Mouse (Mus musculus) limb, embryonic 10.5 days (tissue): ENCODE data around the gene Ccnd3. TPM values are rescaled to one million over a fixed set of nuclear protein-coding genes. Genes with fewer than 3 reads are reported as not detected.

Experiments used
- DNase-seq: peaks from one replicate; pipeline ENCODE4 v3.0.0-alpha.2; 2017; ENCODE audit warnings: low spot score
- H3K27ac ChIP-seq: fragments of 300-500 bp; sonication (generic); 2 replicates; pipeline ENCODE4 v1.5.1; 2016; ENCODE audit warnings: mild to moderate bottlenecking
- H3K27me3 ChIP-seq: fragments of 300-500 bp; sonication (generic); 2 replicates; pipeline ENCODE4 v1.6.1; 2016; ENCODE audit warnings: low read depth, mild to moderate bottlenecking; ENCODE audit not compliant: poor library complexity, severe bottlenecking
- H3K36me3 ChIP-seq: fragments of 300-500 bp; sonication (generic); 2 replicates; pipeline ENCODE4 v1.6.1; 2016; ENCODE audit warnings: mild to moderate bottlenecking, moderate library complexity
- H3K4me1 ChIP-seq: fragments of 300-500 bp; sonication (generic); 2 replicates; pipeline ENCODE4 v1.6.1; 2016
- H3K4me3 ChIP-seq: fragments of 300-500 bp; sonication (generic); 2 replicates; pipeline ENCODE4 v1.5.1; 2016; ENCODE audit warnings: mild to moderate bottlenecking, moderate library complexity
- H3K9me3 ChIP-seq: fragments of 300-500 bp; sonication (generic); replicated peaks from 2 replicates; pipeline ENCODE4 v1.6.1; 2016; ENCODE audit warnings: mild to moderate bottlenecking
- WGBS: fragments of 180-500 bp; shearing (Covaris S2); methylation state at CpG from one replicate; pipeline ENCODE4 v1.1.7; 2016; 5-methylcytosine and 5-hydroxymethylcytosine counted together
- polyA plus RNA-seq: library from polyadenylated mRNA; unstranded; fragments of >200 nt; fragmentation: Nextera tagmentation; extraction: Ambion mirVana; gene quantifications from 2 replicates; pipeline ENCODE4 v1.2.1, GENCODE M21; 2016

Gene Ccnd3
- polyA plus RNA-seq, 1 experiment from 2014 or later = 405 TPM

DNA sequence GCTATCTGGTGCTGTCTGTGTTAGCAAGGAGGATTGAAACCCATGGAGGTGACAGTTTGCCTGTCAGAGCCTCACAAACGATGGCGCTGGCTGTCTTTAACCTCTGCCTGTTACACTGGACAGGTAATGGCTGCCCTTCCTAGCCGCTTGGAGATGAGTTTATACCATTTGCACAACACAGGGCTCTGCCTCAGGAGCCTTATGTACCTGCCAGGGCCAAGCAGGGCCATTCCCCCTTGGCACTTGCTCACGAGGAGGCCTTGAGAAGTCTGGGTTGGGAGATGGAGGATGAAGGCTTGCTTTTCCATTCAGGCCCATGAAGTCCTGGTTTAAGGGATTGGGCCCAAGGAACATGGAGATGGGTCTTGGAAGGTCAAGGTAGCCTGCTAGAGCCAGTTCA lies 35.2 kb upstream of the Ccnd3 start:
- Histone ChIP-seq H3K27ac (no peak overlapping the region), H3K36me3 (peaks cover 3% of the 10 kb centered on the region; the same call in 1 of the 2 replicates), H3K9me3 (no peaks in the 10 kb centered on the region), H3K27me3 (peaks cover 81% of the 10 kb centered on the region), H3K4me3 (no peak overlapping the region), H3K4me1 (peaks cover 34% of the 10 kb centered on the region)
- 89% methylated on average over 4 of the region's 4 CpGs for WGBS
- no peak for DNase-seq

DNA sequence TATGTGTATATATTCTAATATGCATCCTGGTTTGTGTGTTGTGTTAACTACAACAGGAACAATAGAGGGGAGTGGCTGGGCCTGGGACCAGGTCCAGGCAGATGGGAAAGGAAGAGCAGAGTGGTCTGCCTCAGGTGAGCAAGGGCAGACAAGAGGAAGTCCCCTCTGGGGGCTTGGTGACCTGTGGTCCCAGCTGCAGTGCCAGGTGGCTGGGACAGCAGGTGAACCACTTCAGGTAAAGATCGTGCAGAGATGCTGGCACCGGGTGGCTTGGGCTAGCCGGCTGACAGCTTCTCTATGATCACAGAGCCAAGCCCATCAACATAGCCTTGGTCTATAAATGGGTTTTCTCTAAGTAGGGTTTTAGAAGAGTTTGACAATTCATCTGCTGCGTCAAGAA lies 34.7 kb upstream of the Ccnd3 start:
- DNase-seq = no peak
- no peaks in the 10 kb centered on the region for H3K9me3 ChIP-seq
- H3K27ac ChIP-seq = no peak overlapping the region
- H3K36me3 ChIP-seq = peaks cover 3% of the 10 kb centered on the region; the same call in 1 of the 2 replicates
- peaks cover 76% of the 10 kb centered on the region for H3K27me3 ChIP-seq
- no peak overlapping the region for H3K4me3 ChIP-seq
- 95% methylated on average over 4 of the region's 4 CpGs for WGBS
- peaks cover 29% of the 10 kb centered on the region for H3K4me1 ChIP-seq

DNA sequence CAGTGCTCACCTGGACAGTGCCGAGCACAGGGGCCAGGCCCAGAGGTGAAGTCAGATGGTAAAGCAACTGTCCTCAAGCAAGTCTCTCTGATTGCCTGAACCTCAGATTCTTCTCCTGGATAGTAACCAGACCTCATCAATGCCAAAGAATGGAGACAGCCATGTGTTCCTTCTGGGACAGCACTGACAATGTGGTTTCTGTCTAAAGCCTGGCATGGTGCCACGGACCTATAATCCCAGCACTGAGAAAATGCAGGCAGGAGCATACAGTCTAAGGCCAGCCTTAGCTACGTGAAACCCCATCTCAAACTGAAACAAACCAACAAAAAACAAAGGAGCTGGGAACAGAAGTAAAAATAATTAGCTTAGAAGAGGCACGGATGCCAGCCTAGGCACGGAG lies 34.2 kb upstream of the Ccnd3 start:
- H3K4me3 ChIP-seq = no peak overlapping the region
- no peak for DNase-seq
- peaks cover 71% of the 10 kb centered on the region for H3K27me3 ChIP-seq
- H3K4me1 ChIP-seq = peaks cover 24% of the 10 kb centered on the region
- H3K27ac ChIP-seq = no peak overlapping the region
- 89% methylated on average over 5 of the region's 5 CpGs for WGBS
- peaks cover 3% of the 10 kb centered on the region; the same call in 1 of the 2 replicates for H3K36me3 ChIP-seq
- H3K9me3 ChIP-seq = no peaks in the 10 kb centered on the region

DNA sequence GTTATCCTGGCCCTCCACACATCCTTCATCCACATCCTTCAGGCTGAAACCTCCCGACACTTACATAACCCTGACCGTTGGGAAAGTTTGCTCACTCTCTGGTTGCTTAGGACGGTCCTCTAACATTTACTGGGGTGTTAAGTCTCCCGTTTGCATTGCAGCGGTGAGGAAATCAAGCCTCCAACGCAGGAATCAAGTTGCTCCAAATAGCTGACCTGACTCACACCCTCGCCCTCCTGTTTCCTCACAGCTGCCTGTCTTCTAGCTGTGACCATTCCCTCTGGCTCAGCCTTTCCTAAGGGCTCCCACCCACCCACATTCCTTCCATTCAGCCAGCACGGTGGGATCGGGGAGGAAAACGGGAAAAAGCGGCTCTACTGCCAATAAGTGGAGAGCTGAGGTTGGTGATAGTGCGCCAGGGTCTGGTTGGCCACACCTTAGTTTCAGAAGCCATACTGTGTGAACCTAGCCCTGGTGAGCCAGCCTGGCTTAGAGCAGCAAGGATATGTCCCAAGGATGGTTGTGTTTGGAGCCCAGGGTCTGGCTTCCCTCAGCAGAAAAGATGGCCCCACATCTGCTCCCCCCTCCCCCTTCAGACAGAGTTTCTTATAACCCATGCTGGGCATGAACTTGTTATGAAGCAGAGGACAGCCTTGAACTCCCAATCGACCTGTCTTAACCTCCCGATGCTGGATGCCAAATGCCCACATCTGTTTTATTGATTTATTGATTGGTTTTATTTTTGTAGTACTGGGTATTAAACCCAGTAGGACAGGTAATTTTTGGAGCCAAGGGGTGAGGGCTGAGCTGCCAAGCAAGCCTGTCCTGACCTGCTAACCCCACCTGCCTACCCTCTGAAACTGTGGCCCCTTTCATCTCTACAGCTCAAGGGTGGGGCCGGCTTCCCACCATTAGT lies 32.2 kb upstream of the Ccnd3 start:
- H3K36me3 ChIP-seq = peaks cover 3% of the 10 kb centered on the region; the same call in 1 of the 2 replicates
- 42% methylated on average over 15 of the region's 15 CpGs for WGBS
- H3K4me3 ChIP-seq = no peak overlapping the region
- peaks cover 50% of the 10 kb centered on the region for H3K27me3 ChIP-seq
- no peak overlapping the region for H3K27ac ChIP-seq
- DNase-seq = peak; percentile 30
- peaks cover 16% of the 10 kb centered on the region for H3K4me1 ChIP-seq
- H3K9me3 ChIP-seq = no peaks in the 10 kb centered on the region

DNA sequence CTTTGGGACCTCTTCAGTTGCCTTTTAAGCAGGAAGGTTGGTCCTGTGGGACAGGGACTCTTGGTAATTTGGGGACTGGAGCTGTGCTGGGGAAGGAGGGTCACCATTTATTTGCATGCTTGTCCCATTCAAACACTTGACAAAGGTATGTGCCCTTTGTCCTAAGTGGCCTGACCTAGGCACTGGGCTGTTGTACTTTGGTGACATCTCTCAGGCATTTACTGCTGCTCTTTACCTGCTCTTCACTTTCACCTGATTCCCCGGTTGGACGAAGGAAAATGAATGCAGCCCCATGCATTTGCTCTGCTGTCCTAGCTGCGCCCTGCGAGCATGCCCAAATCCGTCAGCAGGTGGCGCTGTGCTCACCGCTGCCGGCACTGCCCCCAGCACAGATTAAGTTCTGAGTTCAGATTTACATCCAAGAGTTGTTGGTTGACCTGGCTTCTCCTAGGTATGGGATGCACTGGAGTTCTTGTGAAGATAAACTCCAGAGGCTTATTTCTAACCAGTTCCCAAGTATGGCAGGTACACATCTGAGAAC lies 31.3 kb upstream of the Ccnd3 start:
- Histone ChIP-seq H3K27ac (no peak overlapping the region), H3K27me3 (peaks cover 42% of the 10 kb centered on the region), H3K4me1 (peaks cover 10% of the 10 kb centered on the region), H3K4me3 (no peak overlapping the region), H3K9me3 (no peaks in the 10 kb centered on the region), H3K36me3 (peaks cover under 1% of the 10 kb centered on the region; the same call in 1 of the 2 replicates)
- peak; percentile 69 for DNase-seq
- 15% methylated on average over 8 of the region's 8 CpGs for WGBS

DNA sequence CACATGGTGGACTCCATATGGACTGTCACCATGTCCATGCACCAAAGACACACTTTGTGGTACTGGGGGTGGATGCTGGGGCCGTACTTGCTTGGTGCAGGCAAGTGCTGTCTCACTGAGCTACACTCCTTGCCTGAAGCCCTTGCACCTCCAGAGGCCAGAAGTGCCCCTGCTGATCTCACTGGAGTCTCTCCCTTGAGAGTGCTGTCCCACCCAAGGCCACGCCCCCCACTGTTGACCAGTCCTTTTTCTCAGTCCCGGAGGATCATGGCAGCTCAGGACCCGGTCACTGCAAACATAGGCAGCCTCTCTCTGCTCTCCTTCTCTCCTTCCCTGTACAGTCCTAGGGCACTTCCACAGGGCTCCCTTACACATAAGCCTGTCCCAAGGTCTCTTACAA lies 30.6 kb upstream of the Ccnd3 start:
- peaks cover 35% of the 10 kb centered on the region for H3K27me3 ChIP-seq
- 0 out of 2 replicates have a peak, but pooled peaks cover 6% of the 10 kb centered on the region for H3K4me1 ChIP-seq
- H3K27ac ChIP-seq = no peak overlapping the region
- H3K36me3 ChIP-seq = no peaks in the 10 kb centered on the region
- DNase-seq = no peak
- no peaks in the 10 kb centered on the region for H3K9me3 ChIP-seq
- no peak overlapping the region for H3K4me3 ChIP-seq
- WGBS = 73% methylated on average over 4 of the region's 4 CpGs

DNA sequence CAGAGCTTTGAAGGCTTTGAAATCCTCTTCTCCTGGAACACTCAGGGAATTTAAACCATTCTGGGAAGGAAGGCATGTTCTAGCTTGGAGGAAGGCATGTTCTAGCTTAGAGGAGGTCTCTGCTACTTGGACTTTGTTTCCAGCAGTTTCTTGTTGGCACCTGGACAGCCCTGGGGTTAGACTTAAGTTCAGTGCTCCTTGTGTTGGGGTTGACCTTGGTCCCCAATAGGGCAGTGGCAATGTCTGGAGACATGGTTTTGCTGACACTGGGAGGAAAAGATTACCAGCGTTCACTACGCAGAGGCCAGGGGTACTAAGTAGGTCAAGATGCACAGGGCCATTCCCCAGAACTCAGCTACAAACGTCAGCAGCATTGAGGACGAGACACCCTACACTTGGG lies 29.7 kb upstream of the Ccnd3 start:
- 88% methylated on average over 4 of the region's 4 CpGs for WGBS
- no peak overlapping the region for H3K4me3 ChIP-seq
- no peak overlapping the region for H3K27ac ChIP-seq
- DNase-seq = no peak
- peaks cover 26% of the 10 kb centered on the region for H3K27me3 ChIP-seq
- no peaks in the 10 kb centered on the region for H3K36me3 ChIP-seq
- H3K9me3 ChIP-seq = no peaks in the 10 kb centered on the region
- 0 out of 2 replicates have a peak, but pooled peaks cover 6% of the 10 kb centered on the region for H3K4me1 ChIP-seq

DNA sequence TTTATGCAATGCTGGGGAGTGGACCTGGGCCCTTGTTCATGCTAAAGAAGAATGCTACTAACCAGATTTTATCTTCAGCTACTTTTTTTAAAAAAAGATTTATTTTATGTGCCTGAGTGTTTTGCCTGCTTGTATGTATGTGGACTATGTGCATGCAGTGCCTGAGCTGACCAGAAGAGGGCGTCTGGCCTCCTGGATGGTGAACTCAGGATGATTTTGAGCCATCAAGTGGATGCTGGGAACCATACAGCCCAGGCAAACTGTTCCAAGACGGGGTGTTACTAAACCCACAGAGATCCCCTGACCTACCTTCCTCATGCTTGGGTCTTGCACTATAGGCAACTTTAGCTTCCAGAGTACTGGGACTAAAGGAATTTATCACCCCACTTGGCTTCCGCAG lies 29.1 kb upstream of the Ccnd3 start:
- H3K9me3 ChIP-seq = no peaks in the 10 kb centered on the region
- H3K4me3 ChIP-seq = no peak overlapping the region
- no peak overlapping the region for H3K27ac ChIP-seq
- H3K27me3 ChIP-seq = peaks cover 20% of the 10 kb centered on the region
- peak; percentile 36 for DNase-seq
- WGBS = 65% methylated on average over 3 of the region's 3 CpGs
- no peaks in the 10 kb centered on the region for H3K36me3 ChIP-seq
- 0 out of 2 replicates have a peak, but pooled peaks cover 6% of the 10 kb centered on the region for H3K4me1 ChIP-seq

DNA sequence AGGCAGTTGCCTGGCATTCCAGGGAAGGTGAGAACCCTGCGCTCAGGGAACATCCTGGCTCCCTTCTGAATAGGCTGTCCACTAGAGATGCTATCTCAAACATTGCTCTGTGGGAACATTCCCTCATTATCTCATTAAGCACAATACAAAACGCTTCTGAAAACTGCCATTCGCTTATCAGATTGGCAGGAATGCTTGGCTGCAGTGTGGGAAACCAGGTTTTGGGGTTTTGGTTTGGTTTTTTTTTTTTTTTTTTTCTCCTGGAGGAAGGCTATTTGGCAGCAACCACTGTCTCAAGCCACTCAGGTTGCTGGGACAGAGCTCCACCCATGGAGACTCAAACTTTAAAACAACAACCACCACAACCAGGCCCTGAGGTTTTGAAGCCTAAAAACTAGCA lies 25.0 kb upstream of the Ccnd3 start:
- peaks cover 14% of the 10 kb centered on the region for H3K4me1 ChIP-seq
- H3K27me3 ChIP-seq = no peaks in the 10 kb centered on the region
- WGBS = 51% methylated on average over 3 of the region's 3 CpGs
- no peaks in the 10 kb centered on the region for H3K9me3 ChIP-seq
- H3K27ac ChIP-seq = no peak overlapping the region
- H3K4me3 ChIP-seq = no peak overlapping the region
- H3K36me3 ChIP-seq = no peaks in the 10 kb centered on the region
- DNase-seq = no peak

DNA sequence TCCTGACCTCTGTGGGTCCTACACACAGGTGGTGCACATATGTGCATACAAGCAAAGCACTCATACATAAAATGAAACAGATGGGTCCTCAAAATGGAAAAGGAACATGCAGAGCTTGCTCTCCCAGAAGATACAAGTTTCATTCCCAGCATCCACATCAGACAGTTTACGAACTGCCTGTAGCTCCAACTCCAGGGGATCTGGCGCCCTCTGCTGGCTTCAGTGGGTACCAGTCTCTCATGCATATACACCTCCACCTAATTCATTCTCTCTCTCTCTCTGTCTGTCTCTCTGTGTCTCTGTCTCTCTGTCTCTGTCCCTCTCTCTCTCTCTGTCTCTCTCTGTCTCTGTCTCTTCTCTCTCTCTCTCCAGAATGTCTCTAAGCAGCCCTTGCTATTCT lies 22.4 kb upstream of the Ccnd3 start:
- no peaks in the 10 kb centered on the region for H3K36me3 ChIP-seq
- peak; percentile 81 for DNase-seq
- peaks cover 23% of the 10 kb centered on the region for H3K4me1 ChIP-seq
- H3K4me3 ChIP-seq = no peak overlapping the region
- H3K27me3 ChIP-seq = no peaks in the 10 kb centered on the region
- H3K27ac ChIP-seq = no peak overlapping the region
- WGBS = 53% methylated on average over 2 of the region's 2 CpGs
- no peaks in the 10 kb centered on the region for H3K9me3 ChIP-seq

DNA sequence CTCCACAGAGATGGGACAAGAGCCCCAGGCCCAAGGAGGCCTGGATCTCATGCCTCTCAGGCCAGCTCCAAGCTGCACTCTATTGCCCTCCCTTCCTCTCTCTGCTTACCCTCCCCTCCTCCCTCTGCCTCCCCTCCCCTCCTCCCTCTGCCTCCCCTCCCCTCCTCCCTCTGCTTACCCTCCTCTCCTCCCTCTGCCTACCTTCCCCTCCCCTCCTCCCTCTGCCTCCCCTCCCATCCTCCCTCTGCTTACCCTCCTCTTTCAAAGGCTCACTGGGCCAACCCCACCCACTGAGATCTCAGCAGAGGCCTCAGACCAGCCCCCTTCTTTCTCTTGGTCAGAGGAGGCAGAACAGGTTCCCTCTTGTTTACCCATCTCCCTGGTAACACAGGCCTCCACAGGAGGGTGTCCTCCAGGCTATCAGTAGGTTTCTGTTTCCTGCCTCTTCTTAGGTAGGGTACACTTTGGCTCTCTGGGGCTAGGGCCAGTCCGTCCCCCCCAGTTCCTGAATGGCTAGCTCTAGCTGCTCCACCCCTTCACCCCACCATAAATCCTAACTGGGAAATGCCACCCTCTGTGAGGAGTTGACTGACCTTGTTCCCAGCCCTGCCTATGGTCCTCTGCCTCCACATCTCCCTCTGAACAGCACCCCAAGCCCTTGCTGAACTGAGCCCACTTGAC lies 20.5 kb upstream of the Ccnd3 start:
- H3K36me3 ChIP-seq = peaks cover 12% of the 10 kb centered on the region
- peak overlapping the region; percentile 71 for H3K27ac ChIP-seq
- no peaks in the 10 kb centered on the region for H3K9me3 ChIP-seq
- DNase-seq = peak; percentile 38
- no peaks in the 10 kb centered on the region for H3K27me3 ChIP-seq
- no peak overlapping the region for H3K4me3 ChIP-seq
- WGBS = 11% methylated on average over 1 of the region's 1 CpGs
- peaks cover 23% of the 10 kb centered on the region for H3K4me1 ChIP-seq

DNA sequence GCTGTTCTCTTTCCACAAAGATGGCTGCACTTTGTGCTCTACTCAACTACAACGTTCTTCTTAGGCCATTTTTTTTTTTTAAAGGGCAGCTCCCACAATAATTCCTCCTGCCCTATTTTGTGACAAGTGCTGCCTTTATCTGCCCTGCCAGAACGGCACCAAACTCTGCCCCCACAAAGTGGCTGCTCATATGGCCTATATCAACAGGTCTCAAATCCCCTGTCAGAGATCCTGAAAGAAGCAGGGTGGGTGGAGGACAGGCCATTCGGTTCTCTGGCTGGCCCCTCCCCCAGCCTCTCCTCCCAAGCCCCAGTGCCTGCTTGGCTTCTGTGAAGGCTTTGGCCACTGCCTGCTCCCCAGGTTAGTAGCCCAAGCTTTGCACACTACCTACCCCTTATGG lies 19.9 kb upstream of the Ccnd3 start:
- peaks cover 18% of the 10 kb centered on the region for H3K36me3 ChIP-seq
- no peak for DNase-seq
- no peaks in the 10 kb centered on the region for H3K9me3 ChIP-seq
- H3K4me1 ChIP-seq = peaks cover 23% of the 10 kb centered on the region
- WGBS = 7% methylated on average over 3 of the region's 3 CpGs
- no peaks in the 10 kb centered on the region for H3K27me3 ChIP-seq
- no peak overlapping the region for H3K4me3 ChIP-seq
- H3K27ac ChIP-seq = peak overlapping the region; percentile 71

DNA sequence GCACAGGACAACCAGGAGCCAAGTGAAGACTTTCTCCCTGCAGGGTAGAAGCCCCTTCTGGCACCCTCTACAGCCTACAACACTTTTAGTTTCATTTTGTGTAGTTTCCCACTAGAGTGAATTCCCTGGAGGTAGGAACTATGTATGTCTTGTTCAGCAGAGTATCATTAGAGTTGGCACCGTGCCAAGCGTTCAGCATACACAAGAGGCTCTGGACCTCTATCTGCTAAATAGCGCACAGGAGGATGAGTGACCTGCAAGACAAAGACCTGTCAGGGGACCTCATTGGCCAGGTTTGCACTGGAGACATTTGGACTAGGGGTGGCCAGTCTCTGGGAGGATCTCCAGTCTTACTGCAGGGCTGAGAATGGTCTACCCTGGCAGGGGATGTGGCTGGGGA lies 19.1 kb upstream of the Ccnd3 start:
- Histone ChIP-seq H3K27me3 (no peaks in the 10 kb centered on the region), H3K9me3 (no peaks in the 10 kb centered on the region), H3K27ac (no peak overlapping the region), H3K4me3 (no peak overlapping the region), H3K36me3 (peaks cover 26% of the 10 kb centered on the region), H3K4me1 (peaks cover 23% of the 10 kb centered on the region)
- no peak for DNase-seq
- WGBS = 98% methylated on average over 3 of the region's 3 CpGs
